Mouse (Mus musculus): ENCODE measurements around the gene Tbc1d20. TPM values are rescaled to one million over a fixed set of nuclear protein-coding genes. Genes with fewer than 3 reads are reported as not detected.

The Tbc1d20 gene
- polyA plus RNA-seq, 1 experiment from 2014 or later, result 25.9 TPM

DNA sequence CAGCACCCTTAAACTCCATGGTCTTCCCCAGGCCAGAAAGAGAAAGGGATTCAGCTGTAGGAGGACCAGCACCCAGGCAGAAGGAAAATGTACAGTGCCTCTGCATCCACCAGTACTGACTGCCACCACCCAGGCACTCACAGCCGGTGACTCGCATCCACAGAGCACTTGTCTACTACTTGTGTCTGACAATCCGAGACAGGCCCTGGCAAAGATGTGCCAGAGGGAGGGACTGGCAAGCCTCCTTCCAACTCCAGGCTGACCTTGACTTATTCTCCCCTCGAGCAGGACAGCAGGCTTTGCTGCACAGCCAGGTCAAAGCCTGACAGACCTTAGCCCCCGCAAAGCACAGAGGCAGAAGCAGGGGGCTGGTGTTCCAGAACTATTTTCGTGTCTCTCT is 23.4 kb downstream of the Tbc1d20 start:
- Histone ChIP-seq H3K27ac (ENCODE audit: low read depth, low read length) (no peak overlapping the region), H3K9me3 (ENCODE audit: control insufficient read depth, low read length) (no peaks in the 10 kb centered on the region), H3K4me3 (ENCODE audit: low read depth, low read length) (no peak overlapping the region), H3K4me2 (no peak overlapping the region), H3K9ac (ENCODE audit: low read depth, low read length) (no peak overlapping the region), H3K4me1 (replicated peaks; ENCODE audit: control insufficient read depth, insufficient read depth, low read length) (no peaks in the 10 kb centered on the region), H3K27me3 (replicated peaks; ENCODE audit: control insufficient read depth, insufficient read depth, low read length) (no peaks in the 10 kb centered on the region), H3K36me3 (ENCODE audit: control insufficient read depth, insufficient read depth, low read length) (peaks cover 44% of the 10 kb centered on the region)
- DNase-seq (ENCODE audit: low spot score) (no peak), ATAC-seq (replicated peaks; ENCODE audit: low FRiP score) (no peak)
- WGBS, result 83% methylated on average over 6 of the region's 6 CpGs

DNA sequence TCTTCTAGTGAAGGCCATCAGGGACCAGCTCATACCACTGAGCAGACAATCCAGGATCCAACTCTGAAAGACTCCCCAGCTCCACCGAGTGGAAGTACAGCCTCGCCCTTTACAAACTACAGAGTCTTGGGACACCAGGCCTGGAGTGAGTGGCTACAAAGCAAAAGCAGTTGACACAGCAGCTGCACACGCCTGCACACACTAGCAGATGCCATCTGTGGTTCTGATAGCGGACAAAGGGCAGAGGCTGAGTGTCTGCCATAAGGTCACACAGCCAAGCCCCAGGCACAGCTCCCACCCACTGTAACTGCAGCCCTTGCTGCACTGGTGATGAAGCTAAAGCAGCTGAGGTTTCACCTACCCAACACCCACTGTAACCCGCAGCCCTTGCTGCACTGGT is 27.9 kb downstream of the Tbc1d20 start:
- Histone ChIP-seq H3K4me3 (ENCODE audit: low read depth, low read length) (no peak overlapping the region), H3K27ac (ENCODE audit: low read depth, low read length) (no peak overlapping the region), H3K9me3 (ENCODE audit: control insufficient read depth, low read length) (no peaks in the 10 kb centered on the region), H3K4me2 (no peak overlapping the region), H3K4me1 (replicated peaks; ENCODE audit: control insufficient read depth, insufficient read depth, low read length) (no peaks in the 10 kb centered on the region), H3K27me3 (replicated peaks; ENCODE audit: control insufficient read depth, insufficient read depth, low read length) (no peaks in the 10 kb centered on the region), H3K36me3 (ENCODE audit: control insufficient read depth, insufficient read depth, low read length) (peaks cover 53% of the 10 kb centered on the region), H3K9ac (ENCODE audit: low read depth, low read length) (no peak overlapping the region)
- WGBS, result 80% methylated on average over 5 of the region's 5 CpGs
- ATAC-seq (replicated peaks; ENCODE audit: low FRiP score) (no peak), DNase-seq (ENCODE audit: low spot score) (no peak)

DNA sequence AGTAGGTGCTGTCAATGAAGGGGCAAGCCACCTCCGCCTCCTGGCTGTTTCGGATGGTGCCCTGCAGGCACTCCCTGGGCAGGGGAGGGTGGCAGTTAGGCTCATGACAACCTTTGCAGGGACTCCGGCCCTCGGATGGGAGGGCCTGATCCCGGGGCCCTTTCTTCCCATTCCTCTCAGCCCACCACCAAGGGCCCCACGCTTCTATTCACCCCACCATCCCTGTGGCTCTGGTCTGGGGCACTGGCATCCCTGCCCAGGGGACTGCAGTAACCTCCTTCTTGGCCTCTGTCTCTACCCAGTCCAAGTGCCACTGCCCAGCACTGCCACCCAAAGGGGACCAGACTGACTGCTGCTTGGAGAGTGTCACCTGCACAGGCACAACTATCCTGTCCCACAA is 28.6 kb downstream of the Tbc1d20 start:
- Histone ChIP-seq H3K4me1 (replicated peaks; ENCODE audit: control insufficient read depth, insufficient read depth, low read length) (no peaks in the 10 kb centered on the region), H3K36me3 (ENCODE audit: control insufficient read depth, insufficient read depth, low read length) (peaks cover 50% of the 10 kb centered on the region), H3K4me3 (ENCODE audit: low read depth, low read length) (no peak overlapping the region), H3K27ac (ENCODE audit: low read depth, low read length) (no peak overlapping the region), H3K9ac (ENCODE audit: low read depth, low read length) (no peak overlapping the region), H3K27me3 (replicated peaks; ENCODE audit: control insufficient read depth, insufficient read depth, low read length) (no peaks in the 10 kb centered on the region), H3K9me3 (ENCODE audit: control insufficient read depth, low read length) (no peaks in the 10 kb centered on the region), H3K4me2 (no peak overlapping the region)
- no peak for DNase-seq (ENCODE audit: low spot score)
- WGBS, result 98% methylated on average over 6 of the region's 6 CpGs
- no peak for ATAC-seq (replicated peaks; ENCODE audit: low FRiP score)

DNA sequence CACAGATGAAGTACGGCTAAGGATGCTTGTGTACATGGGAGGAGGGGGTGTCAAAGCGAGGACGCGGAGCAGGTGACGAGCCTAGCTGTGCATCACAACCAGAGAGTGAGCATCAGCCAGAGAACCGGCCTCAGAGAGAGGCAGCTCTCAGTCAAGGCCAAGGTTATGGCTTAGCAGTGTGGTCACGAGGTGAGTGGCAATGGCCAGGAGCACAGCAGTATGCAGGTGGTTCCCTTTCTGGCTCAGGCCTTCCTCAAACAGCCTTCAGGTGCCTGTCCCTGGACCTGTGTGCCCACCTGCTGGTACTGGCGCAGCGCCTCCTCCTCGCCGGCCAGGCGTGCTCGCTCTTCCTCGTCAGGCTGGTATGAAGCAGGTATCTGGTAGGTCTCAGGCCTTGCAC is 30.3 kb downstream of the Tbc1d20 start:
- Histone ChIP-seq H3K9me3 (ENCODE audit: control insufficient read depth, low read length) (no peaks in the 10 kb centered on the region), H3K9ac (ENCODE audit: low read depth, low read length) (no peak overlapping the region), H3K4me3 (ENCODE audit: low read depth, low read length) (no peak overlapping the region), H3K27ac (ENCODE audit: low read depth, low read length) (no peak overlapping the region), H3K4me1 (replicated peaks; ENCODE audit: control insufficient read depth, insufficient read depth, low read length) (0 out of 2 replicates have a peak, but pooled peaks cover 3% of the 10 kb centered on the region), H3K36me3 (ENCODE audit: control insufficient read depth, insufficient read depth, low read length) (peaks cover 45% of the 10 kb centered on the region), H3K27me3 (replicated peaks; ENCODE audit: control insufficient read depth, insufficient read depth, low read length) (no peaks in the 10 kb centered on the region), H3K4me2 (no peak overlapping the region)
- DNase-seq (ENCODE audit: low spot score) (no peak), ATAC-seq (replicated peaks; ENCODE audit: low FRiP score) (no peak)
- WGBS, result 96% methylated on average over 14 of the region's 14 CpGs

GRCm38 (mm10) chr2:152324842-152325241 is 31.2 kb downstream of the Tbc1d20 start:
- 86% methylated on average over 3 of the region's 3 CpGs for WGBS
- peaks cover 44% of the 10 kb centered on the region for H3K36me3 ChIP-seq (ENCODE audit: control insufficient read depth, insufficient read depth, low read length)
- DNase-seq (ENCODE audit: low spot score) (no peak), ATAC-seq (replicated peaks; ENCODE audit: low FRiP score) (no peak)
- H3K27ac ChIP-seq (ENCODE audit: low read depth, low read length), result no peak overlapping the region
- 0 out of 2 replicates have a peak, but pooled peaks cover 3% of the 10 kb centered on the region for H3K4me1 ChIP-seq (replicated peaks; ENCODE audit: control insufficient read depth, insufficient read depth, low read length)
- H3K4me3 ChIP-seq (ENCODE audit: low read depth, low read length), result no peak overlapping the region
- no peaks in the 10 kb centered on the region for H3K9me3 ChIP-seq (ENCODE audit: control insufficient read depth, low read length)
- H3K4me2 ChIP-seq, result no peak overlapping the region
- H3K9ac ChIP-seq (ENCODE audit: low read depth, low read length), result no peak overlapping the region
- no peaks in the 10 kb centered on the region for H3K27me3 ChIP-seq (replicated peaks; ENCODE audit: control insufficient read depth, insufficient read depth, low read length)

DNA sequence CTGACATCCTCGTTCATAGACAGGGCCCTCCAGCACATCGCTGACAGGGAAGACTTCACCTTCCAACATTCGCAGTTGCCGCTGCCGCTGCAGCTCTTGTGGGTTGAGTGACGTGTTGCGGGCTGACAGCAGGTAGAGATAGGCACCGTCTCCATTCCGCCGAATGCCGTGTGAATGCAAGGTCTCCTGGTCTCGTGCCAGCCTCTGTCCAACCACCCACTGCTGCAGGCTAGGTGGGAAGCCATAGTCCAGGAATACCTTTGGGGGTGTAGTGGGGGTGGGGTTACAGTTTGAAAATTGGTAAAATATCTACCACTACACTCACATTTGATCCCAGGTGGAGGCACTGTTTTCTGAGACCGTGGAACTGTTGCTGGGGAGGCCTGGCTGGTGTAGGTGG is 32.5 kb downstream of the Tbc1d20 start:
- Histone ChIP-seq H3K4me1 (replicated peaks; ENCODE audit: control insufficient read depth, insufficient read depth, low read length) (peaks cover 11% of the 10 kb centered on the region; the same call in 1 of the 2 replicates), H3K4me2 (no peak overlapping the region), H3K9me3 (ENCODE audit: control insufficient read depth, low read length) (no peaks in the 10 kb centered on the region), H3K27me3 (replicated peaks; ENCODE audit: control insufficient read depth, insufficient read depth, low read length) (no peaks in the 10 kb centered on the region), H3K36me3 (ENCODE audit: control insufficient read depth, insufficient read depth, low read length) (peaks cover 42% of the 10 kb centered on the region), H3K27ac (ENCODE audit: low read depth, low read length) (no peak overlapping the region), H3K9ac (ENCODE audit: low read depth, low read length) (no peak overlapping the region), H3K4me3 (ENCODE audit: low read depth, low read length) (no peak overlapping the region)
- ATAC-seq (replicated peaks; ENCODE audit: low FRiP score) (no peak), DNase-seq (ENCODE audit: low spot score) (no peak)
- 90% methylated on average over 13 of the region's 13 CpGs for WGBS

GRCm38 (mm10) chr2:152326654-152327053 is 33.0 kb downstream of the Tbc1d20 start:
- Histone ChIP-seq H3K36me3 (ENCODE audit: control insufficient read depth, insufficient read depth, low read length) (peaks cover 38% of the 10 kb centered on the region), H3K4me1 (replicated peaks; ENCODE audit: control insufficient read depth, insufficient read depth, low read length) (peaks cover 15% of the 10 kb centered on the region; the same call in 1 of the 2 replicates)
- WGBS, result 92% methylated on average over 8 of the region's 8 CpGs

DNA sequence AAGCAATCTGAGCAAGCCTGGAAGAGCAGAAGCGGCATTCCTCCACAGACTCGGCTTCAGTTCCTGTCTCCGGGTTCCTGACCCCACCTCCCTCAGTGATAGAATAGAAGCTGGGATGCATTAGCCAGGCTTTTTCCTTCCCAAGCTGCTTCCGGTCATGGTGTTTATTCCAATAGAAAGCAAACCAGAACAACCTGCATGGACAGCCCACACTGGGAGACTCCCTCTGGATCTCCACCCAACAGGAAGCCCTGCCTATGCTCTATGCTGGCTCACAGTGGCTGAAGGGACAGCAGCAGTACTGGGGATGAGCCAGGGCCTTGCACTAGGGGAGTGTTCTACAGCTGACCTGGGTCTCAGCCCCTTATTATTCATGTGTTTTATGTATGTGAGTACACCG is 34.4 kb downstream of the Tbc1d20 start:
- Histone ChIP-seq H3K4me3 (ENCODE audit: low read depth, low read length) (no peak overlapping the region), H3K4me1 (replicated peaks; ENCODE audit: control insufficient read depth, insufficient read depth, low read length) (peaks cover 15% of the 10 kb centered on the region; the same call in 1 of the 2 replicates)
- WGBS, result 79% methylated on average over 5 of the region's 5 CpGs

More at GRCm38 (mm10) chr2:152326654-152327053, 33.0 kb downstream of the Tbc1d20 start:
- Histone ChIP-seq H3K27ac (ENCODE audit: low read depth, low read length) (no peak overlapping the region), H3K4me2 (no peak overlapping the region), H3K4me3 (ENCODE audit: low read depth, low read length) (no peak overlapping the region), H3K27me3 (replicated peaks; ENCODE audit: control insufficient read depth, insufficient read depth, low read length) (no peaks in the 10 kb centered on the region), H3K9ac (ENCODE audit: low read depth, low read length) (no peak overlapping the region), H3K9me3 (ENCODE audit: control insufficient read depth, low read length) (no peaks in the 10 kb centered on the region)
- DNase-seq (ENCODE audit: low spot score) (no peak), ATAC-seq (replicated peaks; ENCODE audit: low FRiP score) (no peak)

GRCm38 (mm10) chr2:152330858-152331423 is 37.3 kb downstream of the Tbc1d20 start:
- H3K4me2 ChIP-seq, result peak overlapping the region; percentile 96
- no peaks in the 10 kb centered on the region for H3K27me3 ChIP-seq (replicated peaks; ENCODE audit: control insufficient read depth, insufficient read depth, low read length)
- H3K4me3 ChIP-seq (ENCODE audit: low read depth, low read length), result peak overlapping the region; percentile 95
- H3K27ac ChIP-seq (ENCODE audit: low read depth, low read length), result peak overlapping the region; percentile 21; the same call in 1 of the 2 replicates
- no peaks in the 10 kb centered on the region for H3K9me3 ChIP-seq (ENCODE audit: control insufficient read depth, low read length)
- H3K4me1 ChIP-seq (replicated peaks; ENCODE audit: control insufficient read depth, insufficient read depth, low read length), result peaks cover 28% of the 10 kb centered on the region
- WGBS, result 32% methylated on average over 7 of the region's 7 CpGs
- DNase-seq (ENCODE audit: low spot score) (no peak), ATAC-seq (replicated peaks; ENCODE audit: low FRiP score) (no peak)
- peaks cover 7% of the 10 kb centered on the region; the same call in 1 of the 2 replicates for H3K36me3 ChIP-seq (ENCODE audit: control insufficient read depth, insufficient read depth, low read length)
- peak overlapping the region; percentile 95 for H3K9ac ChIP-seq (ENCODE audit: low read depth, low read length)

More for the DNA sequence above, 34.4 kb downstream of the Tbc1d20 start:
- ATAC-seq (replicated peaks; ENCODE audit: low FRiP score) (no peak), DNase-seq (ENCODE audit: low spot score) (no peak)
- Histone ChIP-seq H3K4me2 (no peak overlapping the region), H3K9ac (ENCODE audit: low read depth, low read length) (no peak overlapping the region), H3K9me3 (ENCODE audit: control insufficient read depth, low read length) (no peaks in the 10 kb centered on the region), H3K27me3 (replicated peaks; ENCODE audit: control insufficient read depth, insufficient read depth, low read length) (no peaks in the 10 kb centered on the region), H3K36me3 (ENCODE audit: control insufficient read depth, insufficient read depth, low read length) (peaks cover 27% of the 10 kb centered on the region), H3K27ac (ENCODE audit: low read depth, low read length) (no peak overlapping the region)

All from liver, embryonic 11.5 days (tissue).